Mouse (Mus musculus): ENCODE data around the gene Ccna1. TPM values are rescaled to one million over a fixed set of nuclear protein-coding genes. Genes with fewer than 3 reads are reported as not detected.

The Ccna1 gene
- 0.85 and 2.6 TPM in 2 replicates for polyA plus RNA-seq (2016; fragmentation: Nextera tagmentation; extraction: Ambion mirVana)

DNA sequence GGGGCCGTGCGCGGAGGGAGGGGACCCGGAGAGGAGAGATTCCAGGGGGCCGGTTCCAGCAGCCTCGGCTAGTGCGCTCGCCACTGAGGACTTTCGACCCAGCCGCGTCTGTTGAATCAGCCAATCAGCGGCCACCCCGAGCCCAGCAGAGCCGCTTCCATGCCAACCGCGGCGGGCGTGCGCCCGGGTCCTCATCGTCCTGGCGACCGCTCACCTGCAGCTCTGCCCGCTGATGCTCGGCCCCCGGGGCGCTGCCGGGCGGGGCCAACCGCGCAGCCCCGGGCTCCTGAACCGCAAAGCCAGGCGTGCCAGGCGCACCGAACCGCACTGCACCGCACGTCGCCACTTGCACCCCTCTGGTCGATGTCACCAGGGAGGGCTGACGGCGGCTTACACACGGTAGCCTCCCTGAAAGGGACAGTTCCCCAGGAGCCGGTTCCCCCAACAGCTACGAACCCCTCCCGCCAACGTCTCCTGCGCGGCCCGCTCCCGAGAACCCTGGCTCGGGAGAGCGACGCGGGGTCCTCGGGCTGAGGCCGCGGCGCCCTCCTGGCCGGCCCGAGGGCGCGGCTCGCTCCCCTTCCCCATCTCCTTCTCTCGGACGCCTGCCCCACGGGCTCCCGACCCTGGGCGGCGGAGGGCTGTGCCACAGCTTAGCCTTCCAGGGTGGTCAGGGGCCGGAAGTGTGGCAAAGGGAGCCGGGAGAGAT, at the start of gene Ccna1:
Gene Ccna1, minus strand, starts transcription at position 464 of the 709 bp plus-strand sequence.
- H3K9me3 ChIP-seq (replicated peaks) = no peaks in the 10 kb centered on the region
- peaks cover 65% of the 10 kb centered on the region for H3K27me3 ChIP-seq (ENCODE audit: low read depth, poor library complexity, severe bottlenecking)
- H3K4me3 ChIP-seq = peak within 1 kb of the TSS; percentile 73
- H3K27ac ChIP-seq = peak within 1 kb of the TSS; percentile 81
- H3K4me1 ChIP-seq = peaks cover 17% of the 10 kb centered on the region
- peak; percentile 89 for DNase-seq (ENCODE audit: low spot score)
- WGBS = under 1% methylated on average over 73 of the region's 73 CpGs
- no peaks in the 10 kb centered on the region for H3K36me3 ChIP-seq

DNA sequence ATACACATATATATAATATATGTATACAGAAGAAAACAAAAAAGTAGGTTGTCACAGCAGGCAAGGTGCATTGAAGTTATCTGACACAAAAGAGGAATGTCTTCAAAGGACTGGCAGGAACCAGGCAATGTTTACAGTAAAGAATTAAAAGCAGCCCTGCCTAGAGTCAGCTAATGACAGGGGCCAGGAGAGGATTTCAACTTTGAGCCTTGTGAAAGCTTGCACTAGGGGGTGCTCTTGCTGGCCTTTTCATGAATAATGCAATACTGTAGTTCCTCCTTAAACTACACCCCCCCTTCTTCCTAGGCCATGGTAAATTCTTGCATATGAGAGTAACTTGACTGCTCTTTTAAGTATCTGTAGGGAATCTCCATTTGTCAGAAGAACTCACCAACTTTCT, 45.8 kb upstream of the Ccna1 start:
- Histone ChIP-seq H3K4me1 (peaks cover 6% of the 10 kb centered on the region; the same call in 1 of the 2 replicates), H3K36me3 (no peaks in the 10 kb centered on the region), H3K27me3 (ENCODE audit: low read depth, poor library complexity, severe bottlenecking) (no peaks in the 10 kb centered on the region), H3K9me3 (replicated peaks) (no peaks in the 10 kb centered on the region), H3K4me3 (no peak overlapping the region), H3K27ac (no peak overlapping the region)
- no peak for DNase-seq (ENCODE audit: low spot score)

DNA sequence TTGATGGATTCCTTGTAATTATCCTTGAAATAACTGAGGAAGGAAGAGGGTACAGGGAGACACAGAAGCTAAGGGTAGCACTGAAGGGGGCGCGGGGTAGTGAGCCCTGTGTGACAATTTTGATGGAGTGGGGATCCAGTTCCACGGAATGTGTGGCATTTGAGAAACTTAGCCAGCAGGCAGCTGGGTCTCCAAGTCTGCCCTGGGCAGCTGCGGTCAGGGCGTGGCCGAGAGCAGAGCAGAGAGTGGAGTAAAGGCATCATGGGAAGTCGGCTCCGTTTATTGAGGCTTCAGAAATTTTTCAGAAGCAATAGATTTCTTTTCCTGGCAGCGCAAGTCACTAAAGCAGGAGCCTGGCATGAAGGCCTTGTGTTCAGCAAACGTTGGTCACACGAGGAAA, 43.7 kb upstream of the Ccna1 start:
- no peaks in the 10 kb centered on the region for H3K27me3 ChIP-seq (ENCODE audit: low read depth, poor library complexity, severe bottlenecking)
- peaks cover 9% of the 10 kb centered on the region; the same call in 1 of the 2 replicates for H3K4me1 ChIP-seq
- H3K9me3 ChIP-seq (replicated peaks) = no peaks in the 10 kb centered on the region
- no peak overlapping the region for H3K4me3 ChIP-seq
- WGBS = 82% methylated on average over 11 of the region's 11 CpGs
- no peak for DNase-seq (ENCODE audit: low spot score)
- no peak overlapping the region for H3K27ac ChIP-seq
- no peaks in the 10 kb centered on the region for H3K36me3 ChIP-seq

DNA sequence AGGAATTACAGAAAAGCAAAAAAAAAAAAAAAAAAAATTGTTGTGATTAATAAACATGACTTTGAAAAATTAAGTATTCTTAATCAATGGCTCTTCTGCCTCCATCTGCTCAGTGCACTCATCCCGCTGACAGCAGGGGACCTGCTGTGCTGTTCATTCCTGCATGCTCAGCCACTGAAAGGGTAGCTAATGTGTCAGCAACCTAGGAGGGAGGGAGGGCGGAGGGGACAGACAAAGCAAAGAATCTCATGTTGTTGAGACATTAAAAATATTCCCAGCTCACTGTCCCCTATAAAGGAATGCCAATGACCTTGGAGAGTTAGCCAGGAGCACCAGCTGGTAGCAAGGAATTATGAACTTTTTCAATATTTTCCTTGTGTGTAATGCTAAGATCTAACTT, 42.7 kb upstream of the Ccna1 start:
- Histone ChIP-seq H3K4me3 (no peak overlapping the region), H3K27ac (no peak overlapping the region), H3K36me3 (no peaks in the 10 kb centered on the region), H3K4me1 (peaks cover 9% of the 10 kb centered on the region; the same call in 1 of the 2 replicates), H3K27me3 (ENCODE audit: low read depth, poor library complexity, severe bottlenecking) (no peaks in the 10 kb centered on the region), H3K9me3 (replicated peaks) (no peaks in the 10 kb centered on the region)
- 75% methylated on average over 2 of the region's 2 CpGs for WGBS
- DNase-seq (ENCODE audit: low spot score) = no peak

DNA sequence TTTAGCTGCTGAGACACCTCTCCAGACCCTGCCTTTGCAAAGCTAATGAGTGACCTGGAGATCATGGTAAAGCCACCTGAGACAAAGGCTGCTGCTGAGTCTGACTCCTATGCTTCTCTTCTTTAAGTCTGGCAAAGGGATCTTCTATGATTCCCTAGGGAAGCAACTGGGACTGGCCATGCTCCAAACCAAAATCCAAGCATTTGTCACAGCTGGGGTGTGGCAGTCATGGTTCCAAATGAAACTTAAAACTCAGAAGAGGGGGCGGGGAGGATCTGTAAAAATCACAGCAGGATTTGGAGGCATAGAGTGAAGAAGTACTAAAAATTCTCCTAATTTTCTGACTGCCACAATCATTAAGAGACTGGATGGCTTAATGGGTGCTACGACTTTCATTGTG, 41.9 kb upstream of the Ccna1 start:
- Histone ChIP-seq H3K4me3 (no peak overlapping the region), H3K4me1 (peaks cover 9% of the 10 kb centered on the region; the same call in 1 of the 2 replicates), H3K27ac (peak overlapping the region; percentile 4; the same call in 1 of the 2 replicates), H3K27me3 (ENCODE audit: low read depth, poor library complexity, severe bottlenecking) (no peaks in the 10 kb centered on the region), H3K36me3 (no peaks in the 10 kb centered on the region), H3K9me3 (replicated peaks) (no peaks in the 10 kb centered on the region)
- 92% methylated on average over 2 of the region's 2 CpGs for WGBS
- no peak for DNase-seq (ENCODE audit: low spot score)

DNA sequence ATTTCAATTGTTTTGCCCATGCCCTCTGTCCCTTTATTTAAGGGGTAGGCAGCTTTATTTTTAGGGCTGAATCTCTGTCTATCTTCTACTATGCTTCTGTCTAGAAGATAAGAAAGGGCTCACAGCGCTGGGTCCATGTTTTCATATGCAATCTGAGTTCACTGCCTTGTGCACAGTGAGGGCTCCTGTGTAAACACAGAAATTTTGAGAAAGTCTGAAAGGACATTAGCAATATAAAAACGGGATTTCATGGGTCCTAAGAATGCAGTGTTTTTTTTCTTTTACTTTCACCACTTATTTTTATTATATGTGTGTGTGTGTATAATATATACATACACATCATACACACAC, 41.3 kb upstream of the Ccna1 start:
- Histone ChIP-seq H3K27me3 (ENCODE audit: low read depth, poor library complexity, severe bottlenecking) (no peaks in the 10 kb centered on the region), H3K4me1 (peaks cover 9% of the 10 kb centered on the region; the same call in 1 of the 2 replicates), H3K9me3 (replicated peaks) (no peaks in the 10 kb centered on the region), H3K4me3 (no peak overlapping the region), H3K36me3 (no peaks in the 10 kb centered on the region), H3K27ac (peak overlapping the region; percentile 75; the same call in 1 of the 2 replicates)
- WGBS = 82% methylated on average over 2 of the region's 2 CpGs
- DNase-seq (ENCODE audit: low spot score) = no peak

DNA sequence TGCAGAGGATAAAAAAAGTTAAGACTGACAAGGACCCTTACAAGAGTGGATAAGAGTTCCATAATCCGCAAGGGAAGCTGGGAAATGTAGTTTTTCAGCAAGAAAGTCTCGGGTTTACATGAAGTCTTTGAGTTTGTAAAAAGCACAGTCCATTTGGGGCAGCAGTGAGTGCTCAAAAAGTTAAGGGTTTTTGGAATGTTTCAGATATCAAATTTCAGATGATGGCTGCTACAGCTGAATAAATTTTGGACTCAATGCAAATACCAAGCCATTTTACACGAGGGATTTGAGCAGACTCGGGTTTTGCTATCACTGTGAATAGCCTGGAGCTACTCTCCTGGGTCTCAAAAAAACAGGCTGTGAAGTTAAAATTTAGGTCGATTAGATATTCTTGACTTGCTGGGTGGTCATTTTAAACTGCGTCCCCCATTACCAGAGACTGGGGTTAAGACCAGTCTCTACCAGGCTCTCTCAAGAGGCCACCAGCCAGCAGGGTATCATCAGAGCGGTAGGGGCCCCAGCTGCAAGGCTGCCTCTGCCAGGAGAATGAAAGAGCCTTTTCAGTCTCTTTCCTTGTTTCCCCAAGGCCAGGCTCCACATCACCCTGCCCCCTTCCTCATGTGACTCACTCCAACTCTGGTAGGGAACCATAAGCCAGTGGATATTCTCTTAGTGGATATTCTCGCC, 40.8 kb upstream of the Ccna1 start:
- H3K27me3 ChIP-seq (ENCODE audit: low read depth, poor library complexity, severe bottlenecking) = no peaks in the 10 kb centered on the region
- no peaks in the 10 kb centered on the region for H3K9me3 ChIP-seq (replicated peaks)
- peak overlapping the region; percentile 75 for H3K27ac ChIP-seq
- no peak for DNase-seq (ENCODE audit: low spot score)
- WGBS = 57% methylated on average over 8 of the region's 8 CpGs
- H3K36me3 ChIP-seq = no peaks in the 10 kb centered on the region
- no peak overlapping the region for H3K4me3 ChIP-seq
- peaks cover 9% of the 10 kb centered on the region; the same call in 1 of the 2 replicates for H3K4me1 ChIP-seq

DNA sequence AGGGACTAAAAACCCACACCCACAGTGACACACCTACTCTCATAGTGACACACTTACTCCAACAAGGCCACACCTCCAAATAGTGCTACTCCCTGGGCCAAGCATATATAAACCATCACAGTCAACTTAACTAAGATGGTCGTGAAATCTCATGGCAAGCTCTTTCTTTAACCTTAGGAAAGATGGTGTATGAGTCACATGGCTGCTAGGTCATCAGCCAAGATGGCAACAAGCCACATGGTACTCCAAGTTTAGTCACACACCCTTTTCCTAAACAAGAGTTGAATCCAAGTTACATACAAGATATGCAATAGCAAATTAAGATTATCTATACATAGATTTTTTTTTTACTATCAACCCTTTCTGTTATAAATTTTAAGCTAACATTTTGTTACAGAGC, 37.9 kb upstream of the Ccna1 start:
- Histone ChIP-seq H3K27me3 (ENCODE audit: low read depth, poor library complexity, severe bottlenecking) (no peaks in the 10 kb centered on the region), H3K36me3 (no peaks in the 10 kb centered on the region), H3K27ac (no peak overlapping the region), H3K4me1 (peaks cover 9% of the 10 kb centered on the region; the same call in 1 of the 2 replicates), H3K9me3 (replicated peaks) (no peaks in the 10 kb centered on the region), H3K4me3 (no peak overlapping the region)
- WGBS = 72% methylated on average over 1 of the region's 1 CpGs
- DNase-seq (ENCODE audit: low spot score) = no peak

DNA sequence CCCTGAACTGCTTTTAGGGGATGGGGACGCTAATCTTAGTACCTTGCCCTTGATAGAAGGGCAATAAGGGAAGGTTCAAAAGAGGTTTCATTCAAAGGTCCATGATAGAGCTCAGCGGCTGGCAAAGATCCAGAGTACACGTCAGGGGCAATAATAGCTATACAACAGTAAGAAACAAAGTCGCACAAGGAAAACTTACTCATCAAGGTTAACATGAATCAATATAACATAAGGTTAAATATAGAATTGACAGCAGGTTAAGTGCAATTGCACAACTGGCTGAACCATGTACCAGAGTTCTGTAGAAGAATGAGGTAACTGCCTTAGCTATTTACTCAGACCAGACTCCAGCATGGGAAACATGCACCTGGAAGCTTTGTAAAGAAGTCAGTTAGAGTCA, 34.0 kb upstream of the Ccna1 start:
- Histone ChIP-seq H3K9me3 (replicated peaks) (no peaks in the 10 kb centered on the region), H3K4me3 (no peak overlapping the region), H3K27me3 (ENCODE audit: low read depth, poor library complexity, severe bottlenecking) (no peaks in the 10 kb centered on the region), H3K27ac (no peak overlapping the region), H3K36me3 (no peaks in the 10 kb centered on the region), H3K4me1 (no peaks in the 10 kb centered on the region)
- DNase-seq (ENCODE audit: low spot score) = no peak
- 88% methylated on average over 4 of the region's 4 CpGs for WGBS

DNA sequence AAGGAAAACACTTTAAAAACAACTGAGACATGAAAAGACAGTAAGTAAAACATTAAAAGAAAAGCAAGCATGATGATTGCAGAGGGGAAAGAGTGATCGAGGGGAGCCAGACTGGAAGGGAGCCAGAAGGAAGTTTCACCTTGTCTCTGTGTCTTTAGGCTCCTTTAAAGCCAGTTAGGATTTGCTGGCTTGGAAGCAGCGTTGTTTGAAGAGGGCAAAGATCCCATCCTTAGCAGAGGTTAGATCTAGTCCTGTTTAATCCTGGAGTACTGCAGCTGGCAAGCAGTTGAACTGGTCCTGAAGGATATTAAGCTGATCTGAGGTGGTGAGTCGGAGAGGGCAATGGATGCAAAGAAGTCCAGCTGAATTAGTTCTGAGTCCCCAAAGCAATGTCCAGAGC, 33.5 kb upstream of the Ccna1 start:
- H3K27me3 ChIP-seq (ENCODE audit: low read depth, poor library complexity, severe bottlenecking) = no peaks in the 10 kb centered on the region
- H3K36me3 ChIP-seq = no peaks in the 10 kb centered on the region
- H3K4me3 ChIP-seq = no peak overlapping the region
- WGBS = 83% methylated on average over 3 of the region's 3 CpGs
- H3K9me3 ChIP-seq (replicated peaks) = no peaks in the 10 kb centered on the region
- no peak overlapping the region for H3K27ac ChIP-seq
- no peaks in the 10 kb centered on the region for H3K4me1 ChIP-seq
- no peak for DNase-seq (ENCODE audit: low spot score)

DNA sequence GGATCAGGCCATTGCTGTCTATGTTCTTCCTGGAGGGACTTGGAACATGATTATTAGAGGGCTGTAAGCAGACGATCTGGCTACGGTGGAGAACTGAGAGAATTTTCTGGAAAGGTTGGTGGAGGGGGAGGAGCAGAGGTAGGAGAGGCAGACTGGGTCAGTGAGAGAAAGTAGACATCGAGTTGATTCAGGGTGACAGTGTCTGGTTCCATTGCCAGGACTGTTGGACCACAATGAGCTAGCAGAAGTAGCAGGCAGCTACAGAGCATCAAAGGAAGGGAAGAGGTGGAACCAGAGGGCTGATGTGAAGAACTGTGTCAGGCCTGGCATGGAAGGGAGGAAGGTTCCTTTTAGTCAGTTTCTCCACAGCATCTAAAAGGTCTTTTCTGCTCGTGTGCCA, 33.1 kb upstream of the Ccna1 start:
- DNase-seq (ENCODE audit: low spot score) = no peak
- 75% methylated on average over 4 of the region's 4 CpGs for WGBS
- H3K27me3 ChIP-seq (ENCODE audit: low read depth, poor library complexity, severe bottlenecking) = no peaks in the 10 kb centered on the region
- no peak overlapping the region for H3K27ac ChIP-seq
- H3K36me3 ChIP-seq = no peaks in the 10 kb centered on the region
- no peaks in the 10 kb centered on the region for H3K9me3 ChIP-seq (replicated peaks)
- no peaks in the 10 kb centered on the region for H3K4me1 ChIP-seq
- H3K4me3 ChIP-seq = no peak overlapping the region

DNA sequence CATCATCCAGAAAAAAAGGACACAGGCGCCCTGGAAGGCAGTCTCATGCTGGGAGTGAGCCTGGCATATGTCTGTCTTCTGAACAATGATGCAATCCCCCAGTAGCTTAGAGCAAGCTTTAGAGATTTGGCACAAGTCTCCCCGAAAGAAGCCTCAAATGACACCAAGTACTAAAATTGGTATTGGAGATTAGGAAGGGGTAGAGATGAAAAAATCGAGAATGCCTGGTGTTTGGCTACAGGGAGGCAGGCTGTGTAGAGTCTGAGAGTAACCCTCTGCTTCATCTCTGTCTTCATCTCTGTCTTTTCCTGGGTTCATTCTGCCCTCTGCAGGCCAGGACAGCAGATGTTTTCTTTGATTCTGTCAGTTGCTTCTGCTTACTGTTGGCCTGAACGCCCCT, 32.1 kb upstream of the Ccna1 start:
- no peak overlapping the region for H3K4me3 ChIP-seq
- no peaks in the 10 kb centered on the region for H3K36me3 ChIP-seq
- no peaks in the 10 kb centered on the region for H3K9me3 ChIP-seq (replicated peaks)
- DNase-seq (ENCODE audit: low spot score) = no peak
- WGBS = 72% methylated on average over 4 of the region's 4 CpGs
- no peaks in the 10 kb centered on the region for H3K27me3 ChIP-seq (ENCODE audit: low read depth, poor library complexity, severe bottlenecking)
- H3K4me1 ChIP-seq = no peaks in the 10 kb centered on the region
- no peak overlapping the region for H3K27ac ChIP-seq

DNA sequence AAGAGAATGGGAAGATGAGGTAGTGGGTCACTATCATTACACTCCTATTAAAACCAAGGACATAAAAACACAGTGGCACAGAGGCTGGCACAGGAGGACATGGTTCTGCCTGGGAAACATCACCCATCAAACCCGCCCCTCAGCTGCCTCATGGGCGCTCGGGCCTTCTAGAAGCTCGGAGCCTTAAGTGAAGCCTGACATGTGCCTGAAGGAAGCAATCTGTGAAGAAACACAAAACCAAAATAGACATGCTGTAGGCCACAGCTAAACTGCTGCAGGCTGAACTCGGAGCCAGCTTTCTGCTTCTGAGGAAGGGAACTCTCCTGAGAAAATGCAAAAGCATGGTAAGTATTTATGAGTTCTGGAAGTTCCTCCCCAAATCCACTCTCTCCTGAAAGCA, 31.6 kb upstream of the Ccna1 start:
- no peak overlapping the region for H3K27ac ChIP-seq
- no peak overlapping the region for H3K4me3 ChIP-seq
- H3K9me3 ChIP-seq (replicated peaks) = no peaks in the 10 kb centered on the region
- H3K4me1 ChIP-seq = no peaks in the 10 kb centered on the region
- 85% methylated on average over 5 of the region's 5 CpGs for WGBS
- no peaks in the 10 kb centered on the region for H3K36me3 ChIP-seq
- DNase-seq (ENCODE audit: low spot score) = no peak
- no peaks in the 10 kb centered on the region for H3K27me3 ChIP-seq (ENCODE audit: low read depth, poor library complexity, severe bottlenecking)
